Mouse (Mus musculus) MEL (cell line): ENCODE data around the gene Socs1. TPM values are rescaled to one million over a fixed set of nuclear protein-coding genes. Genes with fewer than 3 reads are reported as not detected.

Experiments used
- DNase-seq: peaks from one replicate; pipeline ENCODE4 v3.0.0; 2011; ENCODE audit warnings: low read depth, low spot score
- H3K27ac ChIP-seq: 2 replicates; pipeline ENCODE4 v1.5.1; 2012; ENCODE audit warnings: low read depth, mild to moderate bottlenecking, control low read depth, low read length, moderate library complexity; ENCODE audit not compliant: control insufficient read depth
- H3K27me3 ChIP-seq, 2 experiments: fragments of 150-350 bp in 1 of 2; sonication (generic) in 1 of 2; 2 replicates each; pipeline ENCODE4 v1.6.1; 2012; ENCODE audit warnings: low read length in 2 of 2, mild to moderate bottlenecking in 2 of 2, improper control_type of control experiment in 1 of 2, moderate library complexity in 1 of 2; ENCODE audit not compliant: insufficient read depth in 2 of 2, control insufficient read depth in 1 of 2
- H3K36me3 ChIP-seq, 2 experiments: 2 replicates each; pipeline ENCODE4 v1.6.1; 2012 to 2014; ENCODE audit warnings: low read length in 2 of 2, improper control_type of control experiment in 1 of 2, inconsistent platforms in 1 of 2, mild to moderate bottlenecking in 1 of 2; ENCODE audit not compliant: insufficient read depth in 2 of 2, control insufficient read depth in 1 of 2
- H3K4me1 ChIP-seq, 2 experiments: fragments of 150-350 bp in 1 of 2; sonication (generic) in 1 of 2; 2 replicates each; pipeline ENCODE4 v1.6.1; 2012; ENCODE audit warnings: low read length in 2 of 2, improper control_type of control experiment in 1 of 2, mild to moderate bottlenecking in 1 of 2; ENCODE audit not compliant: insufficient read depth in 2 of 2, control insufficient read depth in 1 of 2
- H3K4me3 ChIP-seq, 2 experiments: fragments of 150-350 bp in 1 of 2; sonication (generic) in 1 of 2; 2 replicates each; pipeline ENCODE4 v1.5.1; 2012; ENCODE audit warnings: low read depth in 2 of 2, low read length in 2 of 2, mild to moderate bottlenecking in 2 of 2, moderate library complexity in 2 of 2, control low read depth in 1 of 2, improper control_type of control experiment in 1 of 2; ENCODE audit not compliant: control insufficient read depth in 1 of 2, insufficient read depth in 1 of 2
- H3K79me2 ChIP-seq: 2 replicates; pipeline ENCODE4 v1.6.1; 2012; ENCODE audit warnings: mild to moderate bottlenecking, low read length, moderate library complexity; ENCODE audit not compliant: control insufficient read depth, poor library complexity, insufficient read depth
- H3K9ac ChIP-seq: 2 replicates; pipeline ENCODE4 v1.6.1; 2012; ENCODE audit warnings: low read depth, mild to moderate bottlenecking, control low read depth, low read length, moderate library complexity; ENCODE audit not compliant: control insufficient read depth, poor library complexity, severe bottlenecking
- H3K9me3 ChIP-seq: fragments of 150-350 bp; sonication (generic); replicated peaks from 2 replicates; pipeline ENCODE4 v1.6.1; 2012; ENCODE audit warnings: mild to moderate bottlenecking, low read length, improper control_type of control experiment, moderate library complexity; ENCODE audit not compliant: insufficient read depth
- BHLHE40 ChIP-seq: IDR thresholded peaks from 2 replicates; pipeline ENCODE4 v1.6.1; 2012; ENCODE audit warnings: low read depth, mild to moderate bottlenecking, inconsistent platforms, low read length, improper control_type of control experiment, borderline replicate concordance
- CHD1 ChIP-seq: IDR thresholded peaks from 2 replicates; pipeline ENCODE4 v1.6.1; 2012; ENCODE audit warnings: low read depth, mild to moderate bottlenecking, inconsistent platforms, low read length, improper control_type of control experiment
- E2F4 ChIP-seq: IDR thresholded peaks from 2 replicates; pipeline ENCODE4 v1.6.1; 2011; ENCODE audit warnings: low read depth, low read length, improper control_type of control experiment, borderline replicate concordance
- ETS1 ChIP-seq: IDR thresholded peaks from 2 replicates; pipeline ENCODE4 v1.6.1; 2012; ENCODE audit warnings: low read depth, mild to moderate bottlenecking, inconsistent platforms, low read length, improper control_type of control experiment, moderate library complexity
- GABPA ChIP-seq: IDR thresholded peaks from 2 replicates; pipeline ENCODE4 v1.6.1; 2012; ENCODE audit warnings: low read depth, mild to moderate bottlenecking, inconsistent platforms, low read length, improper control_type of control experiment, moderate library complexity
- GATA1 ChIP-seq: IDR thresholded peaks from 2 replicates; pipeline ENCODE4 v1.6.1; 2011; ENCODE audit warnings: low read depth, low read length, improper control_type of control experiment
- HCFC1 ChIP-seq: IDR thresholded peaks from 2 replicates; pipeline ENCODE4 v1.6.1; 2012; ENCODE audit warnings: low read depth, mild to moderate bottlenecking, inconsistent platforms, low read length, improper control_type of control experiment, moderate library complexity
- JUND ChIP-seq: IDR thresholded peaks from 2 replicates; pipeline ENCODE4 v1.6.1; 2011; ENCODE audit warnings: low read depth, mild to moderate bottlenecking, improper control_type of control experiment, low read length
- MEF2A ChIP-seq: IDR thresholded peaks from 2 replicates; pipeline ENCODE4 v1.6.1; 2014; ENCODE audit warnings: low read depth, mild to moderate bottlenecking, inconsistent platforms, low read length, improper control_type of control experiment; ENCODE audit not compliant: poor library complexity, insufficient replicate concordance, severe bottlenecking; ENCODE audit errors: extremely low read depth
- NELFE ChIP-seq: IDR thresholded peaks from 2 replicates; pipeline ENCODE4 v1.6.1; 2011; ENCODE audit warnings: low read depth, low read length, improper control_type of control experiment
- POLR2AphosphoS2 ChIP-seq: IDR thresholded peaks from 2 replicates; pipeline ENCODE4 v1.6.1; 2011; ENCODE audit warnings: low read length, improper control_type of control experiment
- TBP ChIP-seq: IDR thresholded peaks from 2 replicates; pipeline ENCODE4 v1.8.0; 2011; ENCODE audit warnings: low read depth, low read length, improper control_type of control experiment
- USF1 ChIP-seq: IDR thresholded peaks from 2 replicates; pipeline ENCODE4 v1.6.1; 2014; ENCODE audit warnings: low read depth, mild to moderate bottlenecking, inconsistent platforms, low read length, improper control_type of control experiment, moderate library complexity
- USF2 ChIP-seq, 2 experiments: IDR thresholded peaks; 2 replicates each; pipeline ENCODE4 v1.6.1; 2011 to 2012; ENCODE audit warnings: improper control_type of control experiment in 2 of 2, low read length in 2 of 2, borderline replicate concordance in 1 of 2, inconsistent platforms in 1 of 2, low read depth in 1 of 2, mild to moderate bottlenecking in 1 of 2; ENCODE audit not compliant: insufficient read depth in 1 of 2
- ZKSCAN1 ChIP-seq: IDR thresholded peaks from 2 replicates; pipeline ENCODE4 v1.6.1; 2012; ENCODE audit warnings: low read depth, mild to moderate bottlenecking, inconsistent platforms, low read length, improper control_type of control experiment, moderate library complexity
- ZMIZ1 ChIP-seq: IDR thresholded peaks from 2 replicates; pipeline ENCODE4 v1.6.1; 2012; ENCODE audit warnings: low read depth, mild to moderate bottlenecking, inconsistent platforms, low read length, improper control_type of control experiment, moderate library complexity
- polyA plus RNA-seq, 2 experiments: library from polyadenylated mRNA; stranded (reverse) in 1 of 2; unstranded in 1 of 2; fragments of >175 nt in 1 of 2; fragments of >200 nt in 1 of 2; gene quantifications; 2 replicates each; pipeline versions ENCODE4 v1.2.1 to v1.2.4; 2012; ENCODE audit warnings: low replicate concordance in 2 of 2, low read depth in 1 of 2; ENCODE audit not compliant: insufficient read length in 2 of 2, insufficient read depth in 1 of 2, missing spikeins in 1 of 2
- total RNA-seq: library from RNA; depleted of rRNA; stranded (reverse); fragments of 300-350 nt; gene quantifications from 2 replicates; pipeline ENCODE4 v1.2.3, GENCODE M21; 2012

The Socs1 gene
- total and polyA plus RNA-seq, 3 experiments, result 0.12 to 0.36 TPM; not detected in 1

GRCm38 (mm10) chr16:10824536-10824935, 39.2 kb upstream of the Socs1 start:
- no peak overlapping the region for H3K9ac ChIP-seq
- H3K27ac ChIP-seq, result no peak overlapping the region
- H3K9me3 ChIP-seq, result no peaks in the 10 kb centered on the region
- H3K27me3 ChIP-seq, result peaks cover 2 to 4% of the 10 kb centered on the region in 2 experiments; a peak in 3 of 4 replicates
- no peak for DNase-seq
- H3K4me1 ChIP-seq, result no peaks in the 10 kb centered on the region
- H3K4me3 ChIP-seq, result no peak overlapping the region
- no peaks in the 10 kb centered on the region for H3K36me3 ChIP-seq
- no peaks in the 10 kb centered on the region for H3K79me2 ChIP-seq
- no peak for TF ChIP-seq E2F4
- TF ChIP-seq HCFC1, result no peak
- no peak for TF ChIP-seq GATA1
- no peak for TF ChIP-seq TBP
- no peak for TF ChIP-seq ETS1

- no peaks in the 10 kb centered on the region for H3K4me1 ChIP-seq
- no peaks in the 10 kb centered on the region for H3K79me2 ChIP-seq
- H3K27me3 ChIP-seq, result peaks cover 2 to 4% of the 10 kb centered on the region in 2 experiments; a peak in 3 of 4 replicates
- TF ChIP-seq POLR2AphosphoS2 (no peak), ETS1 (no peak), HCFC1 (no peak), GABPA (no peak), BHLHE40 (no peak), ZMIZ1 (no peak), JUND (no peak), CHD1 (no peak), NELFE (no peak), MEF2A (no peak), USF2 (IDR thresholded peaks at IDR 0.05; ENCODE audit: borderline replicate concordance in 1 of 2, insufficient read depth in 1 of 2, low read depth in 1 of 2, low read length in 2 of 2) (no peak), USF1 (no peak), ZKSCAN1 (no peak), TBP (no peak)
- H3K27ac ChIP-seq, result no peak overlapping the region
- H3K9ac ChIP-seq, result no peak overlapping the region
- no peak for DNase-seq
- H3K9me3 ChIP-seq, result no peaks in the 10 kb centered on the region
- no peaks in the 10 kb centered on the region for H3K36me3 ChIP-seq
- no peak overlapping the region for H3K4me3 ChIP-seq
Measured at GRCm38 (mm10) chr16:10821387-10821786, 36.1 kb upstream of the Socs1 start.
